Comparison of ENCODE assay signal across 8 mouse cellular contexts in the genomic region with DNA sequence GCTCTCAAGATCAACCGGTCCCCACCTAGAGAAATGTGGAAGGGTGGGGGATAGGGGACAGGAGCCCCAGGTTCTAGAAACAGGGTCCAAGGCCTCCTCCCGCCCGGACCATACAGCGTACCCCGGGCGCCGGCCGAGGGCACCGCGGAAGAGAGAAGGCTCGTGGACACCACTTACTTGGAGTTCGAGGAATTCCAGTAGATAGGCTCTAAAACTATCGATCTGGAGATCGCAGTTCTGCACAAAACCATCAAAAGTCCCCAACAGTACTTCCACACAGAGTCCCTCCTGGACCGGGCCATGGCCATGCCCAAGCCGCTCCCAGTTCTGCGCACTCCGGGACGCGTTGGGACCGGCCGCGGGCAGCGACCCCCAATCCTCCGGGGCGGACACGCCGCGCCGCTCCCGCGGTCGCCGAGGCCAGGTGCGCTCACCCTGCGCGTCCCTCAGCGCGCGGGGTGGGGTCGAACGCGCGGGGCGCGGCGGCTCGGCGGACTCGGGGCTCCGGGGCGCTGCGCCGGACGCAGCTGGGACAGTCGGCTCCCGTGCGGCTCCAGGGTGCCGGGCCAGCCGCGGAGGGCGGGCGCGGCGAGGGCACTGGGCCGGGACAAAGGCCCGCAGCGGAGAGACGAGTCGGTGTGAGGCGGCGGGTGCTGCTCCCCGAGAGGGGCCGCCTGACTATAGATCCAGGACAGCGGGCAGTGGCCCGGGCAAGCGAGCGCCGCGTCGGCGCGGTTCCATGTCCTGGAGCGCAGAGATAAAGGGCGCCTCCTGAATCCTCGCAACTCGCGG. TPM values are rescaled to one million over a fixed set of nuclear protein-coding genes. Genes with fewer than 3 reads are reported as not detected.
DNase-seq lines count a peak whose midpoint lies in the region; ATAC-seq lines count a peak whose summit lies in the region.

No protein-coding gene starts in this region.

- no peaks in the 10 kb centered on the region for H3K9me3 ChIP-seq in heart, embryonic 10.5 days
- no peaks in the 10 kb centered on the region for H3K9me3 ChIP-seq in hindbrain, embryonic 14.5 days (ENCODE audit: control insufficient read depth, low read length)
- no peaks in the 10 kb centered on the region for H3K9me3 ChIP-seq in midbrain, embryonic 11.5 days (ENCODE audit: control insufficient read depth, low read length)

- H3K27me3 ChIP-seq in heart, embryonic 10.5 days (ENCODE audit: insufficient read depth, poor library complexity, severe bottlenecking), result no peaks in the 10 kb centered on the region
- H3K27me3 ChIP-seq in hindbrain, embryonic 14.5 days (ENCODE audit: control insufficient read depth, insufficient read depth, low read length), result no peaks in the 10 kb centered on the region
- H3K27me3 ChIP-seq in midbrain, embryonic 11.5 days (ENCODE audit: control insufficient read depth, insufficient read depth, low read length), result peaks cover 23% of the 10 kb centered on the region

- peak overlapping the region; percentile 93 for H3K27ac ChIP-seq in heart, embryonic 10.5 days
- H3K27ac ChIP-seq in hindbrain, embryonic 14.5 days, result peak overlapping the region; percentile 90
- H3K27ac ChIP-seq in midbrain, embryonic 11.5 days (ENCODE audit: low read depth, low read length), result peak overlapping the region; percentile 68

- H3K36me3 ChIP-seq in heart, embryonic 10.5 days, result no peaks in the 10 kb centered on the region
- peaks cover 3% of the 10 kb centered on the region; the same call in 1 of the 2 replicates for H3K36me3 ChIP-seq in hindbrain, embryonic 14.5 days (replicated peaks; ENCODE audit: control insufficient read depth, insufficient read depth)
- H3K36me3 ChIP-seq in midbrain, embryonic 11.5 days (ENCODE audit: control insufficient read depth, insufficient read depth, low read length), result no peaks in the 10 kb centered on the region

- DNase-seq in heart, embryonic 10.5 days (ENCODE audit: low spot score), result peak; percentile 77
- DNase-seq in heart, adult 9 months (ENCODE audit: low spot score in 2 of 2), result no peak
- peak; percentile 26 to 50 for DNase-seq in urinary bladder, postnatal 36 days (ENCODE audit: low spot score in 2 of 2)
- DNase-seq in urinary bladder, postnatal 25 days (ENCODE audit: low spot score), result no peak
- DNase-seq in hindbrain, embryonic 14.5 days (ENCODE audit: low spot score), result peak; percentile 55
- DNase-seq in midbrain, embryonic 11.5 days (ENCODE audit: low spot score, missing footprints), result peak; percentile 96
- DNase-seq in layer of hippocampus, postnatal 14 days (ENCODE audit: low spot score in 2 of 2), result no peak
- DNase-seq in urinary bladder, postnatal 10 days (ENCODE audit: low spot score), result no peak

- peak overlapping the region; percentile 86 for H3K4me2 ChIP-seq in hindbrain, embryonic 14.5 days (replicated peaks)
- H3K4me2 ChIP-seq in midbrain, embryonic 11.5 days, result peak overlapping the region; percentile 92

- H3K4me1 ChIP-seq in heart, embryonic 10.5 days, result peaks cover 28% of the 10 kb centered on the region
- H3K4me1 ChIP-seq in hindbrain, embryonic 14.5 days (replicated peaks; ENCODE audit: control insufficient read depth, insufficient read depth, low read length), result peaks cover 17% of the 10 kb centered on the region
- peaks cover 35% of the 10 kb centered on the region for H3K4me1 ChIP-seq in midbrain, embryonic 11.5 days (ENCODE audit: control insufficient read depth, insufficient read depth, low read length)

- no peak; the same call in 1 of the 2 replicates for ATAC-seq in hindbrain, embryonic 14.5 days (ENCODE audit: low FRiP score)
- peak; percentile 49 for ATAC-seq in midbrain, embryonic 11.5 days (ENCODE audit: low FRiP score)

- H3K9ac ChIP-seq in hindbrain, embryonic 14.5 days, result peak overlapping the region; percentile 92
- peak overlapping the region; percentile 81 for H3K9ac ChIP-seq in midbrain, embryonic 11.5 days (ENCODE audit: low read length)

- H3K4me3 ChIP-seq in heart, embryonic 10.5 days, result peak overlapping the region; percentile 81
- H3K4me3 ChIP-seq in hindbrain, embryonic 14.5 days (replicated peaks; ENCODE audit: low read length), result peak overlapping the region; percentile 85
- H3K4me3 ChIP-seq in midbrain, embryonic 11.5 days (ENCODE audit: low read depth, low read length), result peak overlapping the region; percentile 80

- WGBS in heart, embryonic 10.5 days, result under 1% methylated on average over 88 of the region's 88 CpGs
- 0% methylated on average over 77 of the region's 88 CpGs for WGBS in hindbrain, embryonic 14.5 days
- under 1% methylated on average over 88 of the region's 88 CpGs for WGBS in midbrain, embryonic 11.5 days

RNA-seq across cellular contexts. Expression of a gene that starts 0.5 kb away (rescaled TPM):
- 15.9 and 24.4 TPM in 2 replicates for polyA plus RNA-seq in heart, embryonic 10.5 days (2016; fragmentation: Nextera tagmentation; extraction: Ambion mirVana)
- 21.9 and 23.8 TPM in 2 replicates for polyA plus RNA-seq in hindbrain, embryonic 14.5 days (2014; fragmentation: Nextera tagmentation; extraction: Ambion mirVana)
- polyA plus RNA-seq in midbrain, embryonic 11.5 days (2014; fragmentation: Nextera tagmentation; extraction: Ambion mirVana), result 15.5 and 18.3 TPM in 2 replicates
- total RNA-seq in layer of hippocampus, postnatal 14 days (2021), result 10 to 100 TPM; 31.6 to 35.0 TPM

RNA-seq across cellular contexts. Expression of a gene that starts 29.8 kb away (rescaled TPM):
- 93.7 and 112 TPM in 2 replicates for polyA plus RNA-seq in heart, embryonic 10.5 days (2016; fragmentation: Nextera tagmentation; extraction: Ambion mirVana)
- polyA plus RNA-seq in hindbrain, embryonic 14.5 days (2014; fragmentation: Nextera tagmentation; extraction: Ambion mirVana), result 136 and 155 TPM in 2 replicates
- 158 TPM in 2 replicates for polyA plus RNA-seq in midbrain, embryonic 11.5 days (2014; fragmentation: Nextera tagmentation; extraction: Ambion mirVana)
- 100 to 1,000 TPM in 1 of 2 experiments, 10 to 100 TPM in 1; 96.8 to 108 TPM for total RNA-seq in layer of hippocampus, postnatal 14 days (2021)

Comparison
In these comparisons a context has a peak if more than half of its experiments do, and no peak if none do; other contexts are left out.
1. DNase-seq: peak in heart, embryonic 10.5 days (single experiment), urinary bladder, postnatal 36 days (2 of 2), hindbrain, embryonic 14.5 days (single experiment) and midbrain, embryonic 11.5 days (single experiment); none in heart, adult 9 months (0 of 2), urinary bladder, postnatal 25 days (single experiment), layer of hippocampus, postnatal 14 days (0 of 2) and urinary bladder, postnatal 10 days (single experiment).
2. Peak in every context shown above with its lines, with median percentiles within 50 percentile points of each other: H3K27ac ChIP-seq and H3K4me3 ChIP-seq.